Mouse (Mus musculus): Measurements from ENCODE around the gene Srgap2. TPM values are rescaled to one million over a fixed set of nuclear protein-coding genes. Genes with fewer than 3 reads are reported as not detected.

Gene Srgap2
- total RNA-seq, 4 experiments from 2014 or later, result 23.5 to 40.0 (median 32.9) TPM

GRCm38 (mm10) chr1:131417059-131417750 is 109.9 kb downstream of the Srgap2 start:
- no peak for DNase-seq

DNA sequence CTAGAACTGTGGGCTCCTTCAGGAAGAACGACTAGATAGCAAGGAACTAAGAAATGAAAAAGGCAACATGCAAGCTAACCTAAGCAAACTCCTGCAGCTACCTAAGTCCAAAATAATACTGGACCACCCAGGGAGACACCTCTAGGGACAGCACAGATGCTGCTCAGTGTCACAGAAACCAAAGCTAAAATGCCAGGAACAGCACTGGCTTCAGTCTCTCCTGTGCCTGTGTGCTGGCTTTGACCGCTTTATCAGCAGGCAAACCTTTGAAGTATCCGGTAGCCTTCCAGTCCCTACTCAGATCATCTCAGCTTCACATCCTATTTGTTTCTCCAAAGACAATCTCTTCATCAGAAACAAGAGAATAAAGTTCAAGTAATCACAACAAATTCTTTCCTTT is 123.6 kb downstream of the Srgap2 start:
- DNase-seq, result no peak

GRCm38 (mm10) chr1:131400844-131401243 is 126.3 kb downstream of the Srgap2 start:
- no peak for DNase-seq

DNA sequence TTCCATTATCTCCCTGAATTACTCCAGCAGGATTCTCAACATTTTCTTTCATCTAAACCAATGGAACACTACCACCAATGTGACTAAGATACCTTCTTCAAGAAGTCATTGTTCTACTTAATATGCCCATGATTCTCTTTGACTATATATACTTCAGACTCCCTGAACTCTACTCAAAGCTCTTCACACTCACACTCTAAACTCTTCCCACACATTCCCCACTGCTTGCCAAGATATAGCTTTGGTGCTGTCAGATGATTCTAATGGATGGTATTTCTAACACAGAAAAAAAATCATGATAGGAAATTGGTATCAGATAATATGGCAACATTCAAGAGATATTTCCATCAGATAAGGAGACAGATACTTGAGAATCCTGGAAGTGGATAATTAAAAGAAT is 129.0 kb downstream of the Srgap2 start:
- no peak for DNase-seq

- DNase-seq, result no peak
These were observed 142.7 kb downstream of the Srgap2 start for GRCm38 (mm10) chr1:131384406-131384805.

DNA sequence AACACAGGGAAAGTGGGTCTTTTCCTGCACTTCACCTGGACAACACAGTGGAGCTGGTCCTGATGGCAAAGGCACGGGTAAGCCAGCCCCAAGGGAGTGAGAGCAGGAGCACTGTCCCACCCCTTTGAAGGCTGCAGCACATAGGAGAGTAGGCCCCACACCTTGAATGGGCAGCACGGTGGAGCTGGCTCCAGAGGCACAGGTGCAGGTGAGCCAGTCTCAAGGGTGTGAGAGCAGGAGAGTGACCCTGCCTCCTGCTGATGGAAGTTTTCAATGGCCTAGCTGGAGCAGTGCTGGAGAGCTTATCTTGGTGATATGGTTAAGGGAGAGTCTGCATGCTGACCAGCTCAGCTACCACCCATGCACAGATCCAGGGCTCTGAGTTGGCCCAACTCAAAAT is 145.0 kb downstream of the Srgap2 start:
- no peak for DNase-seq

- DNase-seq, result no peak
These were observed 146.9 kb downstream of the Srgap2 start for GRCm38 (mm10) chr1:131380254-131380653.

- no peak for DNase-seq
These were observed 148.2 kb downstream of the Srgap2 start for GRCm38 (mm10) chr1:131378914-131379474.

DNA sequence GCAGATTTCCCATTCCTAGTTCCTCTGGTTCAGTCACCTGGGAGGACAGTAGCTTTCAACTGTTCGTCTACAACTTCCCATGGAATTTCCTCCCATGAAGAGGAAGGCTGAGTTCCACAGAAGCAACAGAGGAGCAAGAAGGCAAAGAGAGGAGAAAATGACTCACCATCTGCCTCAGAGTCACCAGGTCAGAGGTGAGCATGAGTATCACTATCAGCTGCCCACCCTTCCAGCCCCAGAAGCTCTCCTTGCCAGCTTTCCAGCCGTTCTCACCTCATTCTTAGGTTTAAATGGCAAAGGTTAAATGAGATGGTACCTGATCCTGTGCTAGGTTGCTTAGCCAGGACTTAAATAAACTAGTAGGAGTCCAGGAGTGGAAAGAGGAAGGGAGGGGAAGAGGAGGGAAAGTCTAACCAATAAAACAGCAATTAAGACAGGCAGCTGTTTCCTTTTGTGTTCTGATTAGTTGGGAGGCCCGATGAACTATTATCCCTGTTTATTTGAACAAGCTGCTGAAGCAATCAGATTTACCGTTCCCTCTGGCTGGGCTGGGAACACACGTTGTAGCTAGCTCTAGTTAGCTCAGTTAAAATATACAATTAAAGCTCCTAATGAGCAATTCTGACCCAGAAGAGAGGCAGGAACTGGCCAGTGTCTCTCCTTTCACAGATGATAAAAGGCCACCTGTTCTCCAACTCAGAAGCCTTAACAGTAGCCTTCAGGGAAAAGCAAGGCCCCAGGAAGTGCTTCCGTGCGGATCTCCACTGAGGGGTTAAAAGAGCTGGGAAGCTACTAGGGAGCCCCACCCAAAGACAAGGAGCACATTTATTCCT is 148.9 kb downstream of the Srgap2 start:
- DNase-seq, result no peak

DNA sequence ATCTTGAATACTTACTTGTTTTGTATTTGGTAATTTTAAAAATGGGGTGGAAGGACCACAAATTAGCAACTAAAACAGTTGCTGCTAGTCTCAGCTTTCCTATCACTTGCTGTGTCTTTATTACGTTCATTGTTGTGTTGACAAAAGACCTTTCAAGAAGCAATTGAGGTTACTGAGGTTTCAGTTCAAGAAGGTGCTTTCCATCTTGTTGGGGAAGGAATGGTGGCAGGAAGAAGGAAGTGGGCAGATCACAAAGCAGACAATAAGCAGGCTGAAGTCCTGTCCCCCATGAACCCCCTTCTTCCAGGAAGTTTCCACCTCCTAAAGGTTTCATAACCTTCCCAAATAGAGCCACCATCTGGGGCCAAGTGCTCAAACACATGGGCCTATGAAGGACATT is 161.3 kb downstream of the Srgap2 start:
- no peak for DNase-seq

- DNase-seq, result no peak
These were observed 162.7 kb downstream of the Srgap2 start for GRCm38 (mm10) chr1:131364432-131364831.

DNA sequence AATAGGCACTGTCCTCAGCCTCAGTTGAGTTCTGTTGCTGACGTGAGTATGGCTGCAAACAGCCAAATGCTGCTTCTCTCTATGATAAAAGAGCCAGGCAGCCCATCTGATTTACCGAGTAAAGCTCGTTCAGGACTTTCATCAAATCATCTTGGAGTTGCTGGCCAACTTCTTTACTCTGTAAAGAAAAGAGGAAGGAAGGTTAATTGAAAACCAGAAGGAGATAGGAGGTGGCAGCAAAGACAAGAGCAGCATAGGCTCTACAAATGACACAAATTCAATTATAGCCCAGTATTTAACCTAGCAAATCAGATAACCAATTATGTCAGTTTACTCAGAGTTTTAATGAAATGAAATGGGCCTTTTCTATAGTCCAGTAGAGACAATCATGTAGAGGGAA is 163.3 kb downstream of the Srgap2 start:
- DNase-seq, result no peak

- DNase-seq, result no peak
These were observed 165.1 kb downstream of the Srgap2 start for GRCm38 (mm10) chr1:131362089-131362488.

DNA sequence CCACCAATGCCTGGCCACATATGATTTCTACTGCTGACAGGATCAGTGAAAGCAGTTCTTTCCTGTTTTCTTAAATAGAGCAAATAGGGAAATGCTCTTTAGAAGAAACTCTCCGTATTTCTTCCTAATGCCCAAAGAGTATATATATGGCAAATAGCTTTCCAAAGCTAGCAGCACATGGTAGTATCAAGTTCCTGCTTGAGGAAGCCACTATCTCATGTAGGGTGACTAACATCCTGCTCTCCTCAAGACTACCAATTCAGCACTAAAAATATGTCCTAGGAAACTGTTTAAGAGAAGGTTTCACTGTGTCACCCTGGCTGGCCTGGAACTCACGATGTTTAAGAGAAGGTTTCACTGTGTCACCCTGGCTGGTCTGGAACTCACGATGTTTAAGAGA is 166.4 kb downstream of the Srgap2 start:
- no peak for DNase-seq

GRCm38 (mm10) chr1:131359609-131360008 is 167.5 kb downstream of the Srgap2 start:
- no peak for DNase-seq

DNA sequence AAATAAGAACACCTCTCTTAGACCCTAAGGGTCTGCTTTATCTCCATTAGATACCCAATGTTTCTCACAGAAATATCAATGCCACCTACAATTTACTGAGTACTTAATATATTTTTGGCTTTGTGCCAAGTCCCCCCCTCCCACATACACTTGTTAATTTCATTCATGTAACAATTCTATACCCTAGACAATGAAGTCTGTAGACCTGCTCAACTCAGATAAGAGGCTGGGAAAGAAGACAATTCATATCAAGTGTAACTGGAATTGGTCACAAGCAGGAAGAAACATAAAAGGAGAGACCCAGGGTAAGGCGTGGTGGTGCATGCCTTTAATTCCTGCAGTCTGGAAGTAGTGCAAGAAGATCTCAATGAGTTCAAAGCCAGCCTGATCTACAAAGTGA is 169.9 kb downstream of the Srgap2 start:
- DNase-seq, result no peak

DNA sequence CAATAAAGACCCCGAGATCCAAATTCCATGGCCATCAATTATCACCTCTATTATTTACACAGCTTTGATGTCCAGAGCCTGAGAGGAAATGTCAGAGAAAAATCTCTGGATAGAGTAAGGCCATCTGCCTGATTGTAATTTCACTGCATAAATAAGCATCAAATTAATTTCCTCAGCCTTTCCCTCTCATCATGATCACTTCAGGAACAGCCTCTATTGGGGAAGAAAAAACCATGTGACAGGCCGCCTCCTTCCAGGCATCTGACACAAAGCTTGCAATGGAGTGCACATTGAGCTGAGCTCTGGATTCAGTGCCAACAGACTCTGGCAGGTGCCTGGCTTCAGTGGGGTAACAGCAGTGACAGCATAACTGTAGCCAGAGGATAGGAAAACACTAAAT is 175.7 kb downstream of the Srgap2 start:
- DNase-seq, result no peak

DNA sequence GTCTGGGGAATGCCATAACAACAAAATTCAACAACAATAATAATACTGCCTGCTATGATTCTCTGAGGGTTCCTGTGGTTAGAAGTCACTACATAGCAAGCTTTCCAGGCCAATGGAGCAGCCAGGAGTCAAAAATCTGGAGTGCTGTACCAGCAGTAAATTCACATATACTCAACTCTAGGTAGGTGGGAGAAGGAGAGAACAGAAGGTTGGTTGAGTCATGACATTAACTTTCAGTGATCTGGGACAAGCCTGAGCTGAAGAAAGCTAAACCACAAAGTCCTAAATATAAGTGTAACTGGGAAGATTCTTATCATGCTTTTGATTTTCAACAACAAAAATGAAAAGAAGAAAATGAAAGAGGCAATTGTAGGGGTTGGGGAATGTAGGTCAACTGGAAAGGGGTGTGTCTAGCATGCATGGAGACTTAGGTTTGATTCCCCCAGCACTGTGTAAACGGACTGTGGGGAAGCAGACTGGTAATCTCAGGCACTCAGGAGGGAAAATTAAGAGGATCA is 177.1 kb downstream of the Srgap2 start:
- no peak for DNase-seq

GRCm38 (mm10) chr1:131347708-131348107 is 179.4 kb downstream of the Srgap2 start:
- no peak for DNase-seq

DNA sequence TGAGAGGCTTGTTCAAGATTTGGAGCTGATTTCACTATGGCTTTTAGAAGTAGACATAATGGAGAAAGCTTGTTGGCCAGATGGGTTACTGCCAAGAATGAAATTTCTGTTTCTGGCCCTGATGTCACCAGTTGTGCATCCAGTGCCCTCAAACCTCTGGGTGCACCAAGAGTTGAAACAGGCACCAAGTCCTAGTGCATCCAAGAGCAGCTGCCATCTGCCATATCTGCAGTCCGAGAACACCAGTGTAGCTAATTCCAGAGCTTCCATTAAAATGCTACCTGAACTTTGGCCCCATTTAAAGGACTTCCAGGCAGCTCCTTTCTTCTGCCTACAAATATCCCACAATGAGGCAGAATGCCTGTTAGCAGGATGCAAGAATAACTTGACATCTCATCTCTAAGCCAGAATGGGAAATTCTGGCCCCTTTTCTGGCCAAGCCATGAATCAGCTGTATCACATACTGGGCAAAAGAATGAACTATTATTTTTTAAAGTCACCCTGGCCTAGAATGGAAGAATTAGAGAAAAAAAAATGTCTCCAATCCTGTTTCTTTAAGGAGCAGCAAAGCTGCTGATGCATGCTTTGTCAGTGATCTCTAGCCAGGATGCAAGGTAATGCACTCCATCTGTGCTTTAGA is 180.1 kb downstream of the Srgap2 start:
- no peak for DNase-seq

DNA sequence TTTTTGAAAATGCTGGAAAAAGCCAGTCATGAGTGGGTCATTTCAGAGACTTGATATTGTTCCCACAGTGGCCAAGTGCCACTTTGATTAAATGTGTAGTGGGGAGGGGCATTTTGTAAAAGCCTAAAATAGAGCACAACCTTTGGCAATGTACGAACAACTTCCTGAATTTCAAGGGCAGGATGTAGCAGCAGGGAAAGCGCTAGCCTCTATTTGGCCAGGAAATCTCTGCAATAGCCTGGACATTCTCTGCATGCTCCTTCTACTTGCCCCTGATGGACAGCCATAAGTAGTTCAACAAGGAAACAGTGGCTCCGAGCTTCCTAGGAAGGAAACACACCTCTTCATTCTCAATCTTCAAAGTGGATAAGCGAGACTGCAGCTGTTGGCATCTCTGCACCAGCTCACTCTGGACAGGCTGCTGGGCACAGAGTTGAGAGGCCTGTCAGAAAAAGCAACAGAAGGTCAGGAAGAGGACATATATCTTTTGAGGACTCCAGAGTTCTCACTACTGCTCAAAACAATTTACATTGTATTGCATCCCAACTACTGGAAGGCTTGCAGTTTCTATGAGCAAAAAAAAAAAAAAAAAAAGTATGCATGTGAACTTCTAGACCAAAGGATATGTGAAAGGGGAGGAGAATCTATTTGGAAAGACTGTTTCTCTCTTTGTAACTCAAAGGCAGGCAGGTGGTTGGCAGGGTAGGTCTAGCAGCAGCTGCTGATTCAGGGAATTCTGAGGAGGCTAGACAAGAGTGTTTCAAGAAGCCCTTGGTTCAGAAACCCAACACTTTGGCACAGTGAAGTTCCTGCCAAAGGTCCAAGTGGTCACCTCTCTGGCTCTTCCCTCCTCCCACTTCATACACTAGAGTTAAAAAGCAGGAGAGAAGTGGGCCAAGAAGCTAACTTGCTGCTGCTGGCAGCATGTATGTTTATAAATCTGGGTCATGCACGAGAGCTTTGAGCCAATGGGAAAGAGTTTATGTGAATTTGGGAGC is 181.4 kb downstream of the Srgap2 start:
- peak; percentile 20 for DNase-seq

- no peak for DNase-seq
These were observed 182.5 kb downstream of the Srgap2 start for GRCm38 (mm10) chr1:131344691-131345090.

Measured in adrenal gland, adult 8-10 months (tissue).